In the genomic region with DNA sequence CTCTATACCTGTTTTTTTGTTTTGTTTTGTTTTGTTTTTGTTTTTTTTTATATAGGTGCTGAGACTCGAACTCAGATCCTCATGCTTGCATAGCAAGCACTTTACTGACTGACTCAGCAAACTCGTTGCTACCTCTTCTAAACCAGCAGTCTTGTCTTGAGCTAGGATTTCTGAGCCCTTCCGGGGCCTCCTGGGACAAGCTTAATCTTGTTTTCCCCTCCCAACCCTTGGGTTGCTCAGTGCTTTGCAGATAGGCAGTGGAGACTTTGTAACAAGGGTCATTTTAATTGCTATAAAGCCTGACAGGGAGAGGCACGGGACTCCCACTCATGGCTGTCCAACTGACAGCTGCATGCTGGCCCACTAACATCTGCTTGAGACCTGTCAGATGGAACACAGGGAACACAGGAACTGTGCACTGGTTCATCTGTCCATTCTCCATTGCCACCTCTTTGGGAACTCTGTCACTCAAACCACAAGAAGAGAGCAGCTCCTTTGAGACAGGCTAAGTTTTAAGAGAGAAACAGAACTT, we compare ENCODE assay signal across 17 mouse cellular contexts.
DNase-seq lines count a peak whose midpoint lies in the region; ATAC-seq and TF ChIP-seq lines count a peak whose summit lies in the region.
"Had no signal": no experiment of that assay in that cellular context is flagged by ENCODE, and none has a peak within 500 bp of the region (broad histone marks: within the 10 kb centered on the region; RNA-seq: fewer than 3 reads in every experiment).

No protein-coding gene starts in this region.

- H3K9ac ChIP-seq in intestine, embryonic 16.5 days (ENCODE audit: low read depth, low read length) = no peak overlapping the region
- H3K9ac ChIP-seq in liver, postnatal 0 days (replicated peaks) = no peak overlapping the region
- H3K9ac ChIP-seq: heart, embryonic 13.5 days; hindbrain, embryonic 12.5 days; limb, embryonic 13.5 days had no signal

- TF ChIP-seq CTCF in brain, embryonic 14.5 days (IDR thresholded peaks at IDR 0.05; ENCODE audit: borderline replicate concordance, extremely low read depth, insufficient read depth, insufficient read length) = no peak
- TF ChIP-seq CTCF in liver, postnatal 0 days (IDR thresholded peaks at IDR 0.05; ENCODE audit: low read depth) = no peak
- no peak for TF ChIP-seq CTCF in gastrocnemius, adult 2 months (IDR thresholded peaks at IDR 0.05)

- intact Hi-C loops in gastrocnemius, adult 2 months (cut with DNase I) = no loop called here

- no peaks in the 10 kb centered on the region for H3K4me1 ChIP-seq in intestine, embryonic 16.5 days (ENCODE audit: control insufficient read depth, insufficient read depth, low read length)
- peaks cover 33% of the 10 kb centered on the region for H3K4me1 ChIP-seq in liver, postnatal 0 days (ENCODE audit: insufficient read depth)

- H3K27ac ChIP-seq in intestine, embryonic 16.5 days (ENCODE audit: low read length) = peak overlapping the region; percentile 52; the same call in 1 of the 2 replicates
- H3K27ac ChIP-seq in liver, postnatal 0 days (ENCODE audit: low read depth) = peak overlapping the region; percentile 97
- H3K27ac ChIP-seq in gastrocnemius, adult 2 months = no peak overlapping the region
- H3K27ac ChIP-seq: forebrain, embryonic 10.5 days; heart, embryonic 13.5 days; hindbrain, embryonic 12.5 days; limb, embryonic 13.5 days had no signal

- TF ChIP-seq EP300 in liver, postnatal 0 days (IDR thresholded peaks at IDR 0.05; ENCODE audit: low read depth) = peak; percentile 22; the same call in 1 of the 2 replicates

- peak; percentile 33 to 35 for DNase-seq in kidney, postnatal 4 days
- no peak for DNase-seq in kidney, adult 8-10 months
- peak; percentile 50 for DNase-seq in brain, embryonic 14.5 days (ENCODE audit: low read depth)
- no peak for DNase-seq in liver, postnatal 0 days
- no peak for DNase-seq in adrenal gland, postnatal 36 days
- DNase-seq in cerebellum, adult 9-10 months = no peak
- no peak for DNase-seq in gastrocnemius, adult 2 months
- DNase-seq: adrenal gland, adult 2 months; kidney, adult 11 months had no signal

- H3K4me3 ChIP-seq in intestine, embryonic 16.5 days (ENCODE audit: low read length) = no peak overlapping the region
- H3K4me3 ChIP-seq in liver, postnatal 0 days (ENCODE audit: low read depth, low read length) = no peak overlapping the region
- H3K4me3 ChIP-seq in gastrocnemius, adult 2 months = no peak overlapping the region
- H3K4me3 ChIP-seq: forebrain, embryonic 10.5 days; heart, embryonic 13.5 days; hindbrain, embryonic 12.5 days; layer of hippocampus, adult 2 months; limb, embryonic 13.5 days; megakaryocyte, embryonic 14.5 days had no signal

- H3K36me3 ChIP-seq in intestine, embryonic 16.5 days (ENCODE audit: control insufficient read depth, insufficient read depth, low read length) = no peaks in the 10 kb centered on the region
- no peaks in the 10 kb centered on the region for H3K36me3 ChIP-seq in liver, postnatal 0 days (replicated peaks; ENCODE audit: insufficient read depth, low read length)
- H3K36me3 ChIP-seq: forebrain, embryonic 10.5 days; heart, embryonic 13.5 days; hindbrain, embryonic 12.5 days; limb, embryonic 13.5 days had no signal

- no peak for TF ChIP-seq POLR2A in brain, embryonic 14.5 days (IDR thresholded peaks at IDR 0.05; ENCODE audit: borderline replicate concordance, extremely low read depth, insufficient read depth, insufficient read length, poor library complexity, severe bottlenecking)

- H3K9me3 ChIP-seq in intestine, embryonic 16.5 days (ENCODE audit: control insufficient read depth, low read length) = no peaks in the 10 kb centered on the region
- H3K9me3 ChIP-seq in liver, postnatal 0 days (ENCODE audit: low read length) = no peaks in the 10 kb centered on the region
- H3K9me3 ChIP-seq: forebrain, embryonic 10.5 days; heart, embryonic 13.5 days; hindbrain, embryonic 12.5 days; limb, embryonic 13.5 days had no signal

- 48% methylated on average over 4 of the region's 4 CpGs for WGBS in intestine, embryonic 16.5 days
- WGBS in liver, postnatal 0 days (ENCODE audit: insufficient replicate concordance) = 50% methylated on average over 4 of the region's 4 CpGs

- H3K27me3 ChIP-seq in intestine, embryonic 16.5 days (replicated peaks; ENCODE audit: control insufficient read depth, insufficient read depth, low read length) = no peaks in the 10 kb centered on the region
- no peaks in the 10 kb centered on the region for H3K27me3 ChIP-seq in liver, postnatal 0 days (ENCODE audit: insufficient read depth, low read length)
- H3K27me3 ChIP-seq: hindbrain, embryonic 12.5 days; limb, embryonic 13.5 days had no signal

- ATAC-seq in intestine, embryonic 16.5 days = peak; percentile 62
- no peak for ATAC-seq in liver, postnatal 0 days
- ATAC-seq: lung, postnatal 0 days had no signal

- no peak overlapping the region for H3K4me2 ChIP-seq in intestine, embryonic 16.5 days (ENCODE audit: low read depth, low read length)
- no peak overlapping the region for H3K4me2 ChIP-seq in liver, postnatal 0 days (ENCODE audit: low read depth, low read length)
- H3K4me2 ChIP-seq: heart, embryonic 13.5 days; hindbrain, embryonic 12.5 days; limb, embryonic 13.5 days had no signal

Comparison
In these comparisons a context has a peak if more than half of its experiments do, and no peak if none do; other contexts are left out.
1. DNase-seq: peak in kidney, postnatal 4 days (2 of 2) and brain, embryonic 14.5 days (single experiment); none in kidney, adult 8-10 months (0 of 2), liver, postnatal 0 days (single experiment), adrenal gland, postnatal 36 days (0 of 2), cerebellum, adult 9-10 months (single experiment) and gastrocnemius, adult 2 months (single experiment).